Mouse (Mus musculus) MEL (cell line): ENCODE data around the gene Spag17. TPM values are rescaled to one million over a fixed set of nuclear protein-coding genes. Genes with fewer than 3 reads are reported as not detected.

Experiments
- DNase-seq: peaks from one replicate; pipeline ENCODE4 v3.0.0; 2011; ENCODE audit warnings: low read depth, low spot score
- H3K27ac ChIP-seq: 2 replicates; pipeline ENCODE4 v1.5.1; 2012; ENCODE audit warnings: low read depth, mild to moderate bottlenecking, control low read depth, low read length, moderate library complexity; ENCODE audit not compliant: control insufficient read depth
- H3K27me3 ChIP-seq, 2 experiments: fragments of 150-350 bp in 1 of 2; sonication (generic) in 1 of 2; 2 replicates each; pipeline ENCODE4 v1.6.1; 2012; ENCODE audit warnings: low read length in 2 of 2, mild to moderate bottlenecking in 2 of 2, improper control_type of control experiment in 1 of 2, moderate library complexity in 1 of 2; ENCODE audit not compliant: insufficient read depth in 2 of 2, control insufficient read depth in 1 of 2
- H3K36me3 ChIP-seq, 2 experiments: 2 replicates each; pipeline ENCODE4 v1.6.1; 2012 to 2014; ENCODE audit warnings: low read length in 2 of 2, improper control_type of control experiment in 1 of 2, inconsistent platforms in 1 of 2, mild to moderate bottlenecking in 1 of 2; ENCODE audit not compliant: insufficient read depth in 2 of 2, control insufficient read depth in 1 of 2
- H3K4me1 ChIP-seq, 2 experiments: fragments of 150-350 bp in 1 of 2; sonication (generic) in 1 of 2; 2 replicates each; pipeline ENCODE4 v1.6.1; 2012; ENCODE audit warnings: low read length in 2 of 2, improper control_type of control experiment in 1 of 2, mild to moderate bottlenecking in 1 of 2; ENCODE audit not compliant: insufficient read depth in 2 of 2, control insufficient read depth in 1 of 2
- H3K4me3 ChIP-seq, 2 experiments: fragments of 150-350 bp in 1 of 2; sonication (generic) in 1 of 2; 2 replicates each; pipeline ENCODE4 v1.5.1; 2012; ENCODE audit warnings: low read depth in 2 of 2, low read length in 2 of 2, mild to moderate bottlenecking in 2 of 2, moderate library complexity in 2 of 2, control low read depth in 1 of 2, improper control_type of control experiment in 1 of 2; ENCODE audit not compliant: control insufficient read depth in 1 of 2, insufficient read depth in 1 of 2
- H3K79me2 ChIP-seq: 2 replicates; pipeline ENCODE4 v1.6.1; 2012; ENCODE audit warnings: mild to moderate bottlenecking, low read length, moderate library complexity; ENCODE audit not compliant: control insufficient read depth, poor library complexity, insufficient read depth
- H3K9ac ChIP-seq: 2 replicates; pipeline ENCODE4 v1.6.1; 2012; ENCODE audit warnings: low read depth, mild to moderate bottlenecking, control low read depth, low read length, moderate library complexity; ENCODE audit not compliant: control insufficient read depth, poor library complexity, severe bottlenecking
- H3K9me3 ChIP-seq: fragments of 150-350 bp; sonication (generic); replicated peaks from 2 replicates; pipeline ENCODE4 v1.6.1; 2012; ENCODE audit warnings: mild to moderate bottlenecking, low read length, improper control_type of control experiment, moderate library complexity; ENCODE audit not compliant: insufficient read depth
- CHD1 ChIP-seq: IDR thresholded peaks from 2 replicates; pipeline ENCODE4 v1.6.1; 2012; ENCODE audit warnings: low read depth, mild to moderate bottlenecking, inconsistent platforms, low read length, improper control_type of control experiment
- CHD2 ChIP-seq: IDR thresholded peaks from 2 replicates; pipeline ENCODE4 v1.6.1; 2011; ENCODE audit warnings: low read length, improper control_type of control experiment
- CTCF ChIP-seq, 3 experiments: IDR thresholded peaks in 2 of 3; conservative IDR thresholded peaks in 1 of 3; 2 replicates each; pipeline ENCODE4 v1.5.1; 2011 to 2012; ENCODE audit warnings: low read length in 3 of 3, low read depth in 2 of 3, mild to moderate bottlenecking in 2 of 3, improper control_type of control experiment in 1 of 3, inconsistent platforms in 1 of 3, mixed read lengths in 1 of 3, moderate library complexity in 1 of 3; ENCODE audit not compliant: control insufficient read depth in 1 of 3, insufficient read depth in 1 of 3, poor library complexity in 1 of 3, severe bottlenecking in 1 of 3
- E2F4 ChIP-seq: IDR thresholded peaks from 2 replicates; pipeline ENCODE4 v1.6.1; 2011; ENCODE audit warnings: low read depth, low read length, improper control_type of control experiment, borderline replicate concordance
- ELF1 ChIP-seq: IDR thresholded peaks from 2 replicates; pipeline ENCODE4 v1.6.1; 2014; ENCODE audit warnings: low read depth, mild to moderate bottlenecking, inconsistent platforms, low read length, improper control_type of control experiment, moderate library complexity
- EP300 ChIP-seq, 2 experiments: IDR thresholded peaks; 2 replicates each; pipeline ENCODE4 v1.6.1; 2011; ENCODE audit warnings: improper control_type of control experiment in 2 of 2, low read length in 2 of 2, low read depth in 1 of 2, mild to moderate bottlenecking in 1 of 2
- ETS1 ChIP-seq: IDR thresholded peaks from 2 replicates; pipeline ENCODE4 v1.6.1; 2012; ENCODE audit warnings: low read depth, mild to moderate bottlenecking, inconsistent platforms, low read length, improper control_type of control experiment, moderate library complexity
- KAT2A ChIP-seq: conservative IDR thresholded peaks from 2 replicates; pipeline ENCODE4 v1.6.1; 2012; ENCODE audit warnings: low read depth, low read length, improper control_type of control experiment, inconsistent platforms
- MAX ChIP-seq: IDR thresholded peaks from 2 replicates; pipeline ENCODE4 v1.6.1; 2011; ENCODE audit warnings: low read length, improper control_type of control experiment
- MYB ChIP-seq: IDR thresholded peaks from 2 replicates; pipeline ENCODE4 v1.6.1; 2011; ENCODE audit warnings: mild to moderate bottlenecking, low read depth, low read length, improper control_type of control experiment
- NELFE ChIP-seq: IDR thresholded peaks from 2 replicates; pipeline ENCODE4 v1.6.1; 2011; ENCODE audit warnings: low read depth, low read length, improper control_type of control experiment
- POLR2A ChIP-seq, 2 experiments: IDR thresholded peaks; 2 replicates each; pipeline ENCODE4 v1.6.1; 2011 to 2012; ENCODE audit warnings: low read length in 2 of 2, mild to moderate bottlenecking in 2 of 2, control low read depth in 1 of 2, improper control_type of control experiment in 1 of 2, low read depth in 1 of 2, moderate library complexity in 1 of 2; ENCODE audit not compliant: control insufficient read depth in 1 of 2, insufficient read depth in 1 of 2, poor library complexity in 1 of 2
- RAD21 ChIP-seq: IDR thresholded peaks from 2 replicates; pipeline ENCODE4 v1.6.1; 2011; ENCODE audit warnings: mild to moderate bottlenecking, low read depth, low read length, improper control_type of control experiment
- RCOR1 ChIP-seq: IDR thresholded peaks from 2 replicates; pipeline ENCODE4 v1.6.1; 2012; ENCODE audit warnings: low read depth, mild to moderate bottlenecking, inconsistent platforms, low read length, improper control_type of control experiment
- TAL1 ChIP-seq: IDR thresholded peaks from 2 replicates; pipeline ENCODE4 v1.6.1; 2012; ENCODE audit warnings: mild to moderate bottlenecking, inconsistent platforms, low read length, moderate library complexity, mixed read lengths
- TCF12 ChIP-seq: IDR thresholded peaks from 2 replicates; pipeline ENCODE4 v1.6.1; 2014; ENCODE audit warnings: low read depth, mild to moderate bottlenecking, inconsistent platforms, low read length, improper control_type of control experiment, moderate library complexity
- USF1 ChIP-seq: IDR thresholded peaks from 2 replicates; pipeline ENCODE4 v1.6.1; 2014; ENCODE audit warnings: low read depth, mild to moderate bottlenecking, inconsistent platforms, low read length, improper control_type of control experiment, moderate library complexity
- USF2 ChIP-seq, 2 experiments: IDR thresholded peaks; 2 replicates each; pipeline ENCODE4 v1.6.1; 2011 to 2012; ENCODE audit warnings: improper control_type of control experiment in 2 of 2, low read length in 2 of 2, borderline replicate concordance in 1 of 2, inconsistent platforms in 1 of 2, low read depth in 1 of 2, mild to moderate bottlenecking in 1 of 2; ENCODE audit not compliant: insufficient read depth in 1 of 2
- ZKSCAN1 ChIP-seq: IDR thresholded peaks from 2 replicates; pipeline ENCODE4 v1.6.1; 2012; ENCODE audit warnings: low read depth, mild to moderate bottlenecking, inconsistent platforms, low read length, improper control_type of control experiment, moderate library complexity
- ZMIZ1 ChIP-seq: IDR thresholded peaks from 2 replicates; pipeline ENCODE4 v1.6.1; 2012; ENCODE audit warnings: low read depth, mild to moderate bottlenecking, inconsistent platforms, low read length, improper control_type of control experiment, moderate library complexity
- polyA plus RNA-seq, 2 experiments: library from polyadenylated mRNA; stranded (reverse) in 1 of 2; unstranded in 1 of 2; fragments of >175 nt in 1 of 2; fragments of >200 nt in 1 of 2; gene quantifications; 2 replicates each; pipeline versions ENCODE4 v1.2.1 to v1.2.4; 2012; ENCODE audit warnings: low replicate concordance in 2 of 2, low read depth in 1 of 2; ENCODE audit not compliant: insufficient read length in 2 of 2, insufficient read depth in 1 of 2, missing spikeins in 1 of 2
- total RNA-seq: library from RNA; depleted of rRNA; stranded (reverse); fragments of 300-350 nt; gene quantifications from 2 replicates; pipeline ENCODE4 v1.2.3, GENCODE M21; 2012

The Spag17 gene
- total and polyA plus RNA-seq, 3 experiments = 0.04 TPM; not detected in 2

- Histone ChIP-seq H3K4me1 (no peaks in the 10 kb centered on the region), H3K27ac (no peak overlapping the region), H3K79me2 (no peaks in the 10 kb centered on the region), H3K9ac (no peak overlapping the region), H3K9me3 (no peaks in the 10 kb centered on the region), H3K27me3 (no peaks in the 10 kb centered on the region), H3K36me3 (no peaks in the 10 kb centered on the region), H3K4me3 (no peak overlapping the region)
- TF ChIP-seq CHD2 (no peak), RAD21 (no peak), ZMIZ1 (no peak), USF1 (no peak), E2F4 (no peak), USF2 (IDR thresholded peaks at IDR 0.05; ENCODE audit: borderline replicate concordance in 1 of 2, insufficient read depth in 1 of 2, low read depth in 1 of 2, low read length in 2 of 2) (no peak), ETS1 (no peak), MYB (no peak), CTCF (IDR thresholded peaks at IDR 0.05 in 2 of 3, conservative IDR thresholded peaks at IDR 0.05 in 1 of 3; ENCODE audit: control insufficient read depth in 1 of 3, insufficient read depth in 1 of 3, low read depth in 2 of 3, low read length in 3 of 3, poor library complexity in 1 of 3, severe bottlenecking in 1 of 3) (no peak), RCOR1 (no peak), KAT2A (no peak), MAX (no peak), ELF1 (no peak), TAL1 (no peak), ZKSCAN1 (no peak), CHD1 (no peak), POLR2A (IDR thresholded peaks at IDR 0.05; ENCODE audit: control insufficient read depth in 1 of 2, insufficient read depth in 1 of 2, low read depth in 1 of 2, low read length in 2 of 2, poor library complexity in 1 of 2) (no peak)
- DNase-seq = no peak
These were observed 149.9 kb downstream of the Spag17 start for GRCm38 (mm10) chr3:100035097-100035496.

- TF ChIP-seq EP300 (IDR thresholded peaks at IDR 0.05; ENCODE audit: low read depth in 1 of 2, low read length in 2 of 2) = no peak
- no peak for TF ChIP-seq TCF12
- no peak for TF ChIP-seq ELF1
- no peak for TF ChIP-seq NELFE
- Histone ChIP-seq H3K9ac (no peak overlapping the region), H3K9me3 (no peaks in the 10 kb centered on the region), H3K79me2 (no peaks in the 10 kb centered on the region), H3K27ac (no peak overlapping the region), H3K4me1 (no peaks in the 10 kb centered on the region), H3K4me3 (no peak overlapping the region), H3K36me3 (no peaks in the 10 kb centered on the region), H3K27me3 (no peaks in the 10 kb centered on the region)
- DNase-seq = no peak
These were observed 151.6 kb downstream of the Spag17 start for GRCm38 (mm10) chr3:100036846-100037245.
